Mouse (Mus musculus) forebrain, embryonic 13.5 days (tissue): ENCODE results near the gene Hps4. TPM values are rescaled to one million over a fixed set of nuclear protein-coding genes. Genes with fewer than 3 reads are reported as not detected.

Source experiments
- ATAC-seq: fragments of 200-750 bp; cut with Nextera tagmentation; 2 replicates; pipeline ENCODE4 v1.8.0; 2017
- H3K27ac ChIP-seq: fragments of 300-500 bp; sonication (generic); 2 replicates; pipeline ENCODE4 v1.5.1; 2015; ENCODE audit warnings: inconsistent platforms, mild to moderate bottlenecking, moderate library complexity
- H3K27me3 ChIP-seq: fragments of 300-500 bp; sonication (generic); 2 replicates; pipeline ENCODE4 v1.6.1; 2015; ENCODE audit warnings: mild to moderate bottlenecking, inconsistent platforms
- H3K36me3 ChIP-seq: fragments of 300-500 bp; sonication (generic); 2 replicates; pipeline ENCODE4 v1.6.1; 2015; ENCODE audit warnings: mild to moderate bottlenecking, inconsistent platforms; ENCODE audit not compliant: poor library complexity, severe bottlenecking
- H3K4me1 ChIP-seq: fragments of 300-500 bp; sonication (generic); 2 replicates; pipeline ENCODE4 v1.6.1; 2015; ENCODE audit warnings: inconsistent platforms
- H3K4me2 ChIP-seq: fragments of 300-500 bp; sonication (generic); 2 replicates; pipeline ENCODE4 v1.6.1; 2015; ENCODE audit warnings: inconsistent platforms, mild to moderate bottlenecking, moderate library complexity
- H3K4me3 ChIP-seq: fragments of 300-500 bp; sonication (generic); 2 replicates; pipeline ENCODE4 v1.5.1; 2015; ENCODE audit warnings: mild to moderate bottlenecking, inconsistent platforms
- H3K9ac ChIP-seq: fragments of 300-500 bp; sonication (generic); 2 replicates; pipeline ENCODE4 v1.6.1; 2015; ENCODE audit warnings: mild to moderate bottlenecking, inconsistent platforms
- H3K9me3 ChIP-seq: fragments of 300-500 bp; sonication (generic); replicated peaks from 2 replicates; pipeline ENCODE4 v1.6.1; 2016; ENCODE audit warnings: inconsistent platforms
- WGBS: fragments of 180-500 bp; shearing (Covaris S2); methylation state at CpG from one replicate; pipeline ENCODE4 v1.1.7; 2015; 5-methylcytosine and 5-hydroxymethylcytosine counted together
- polyA plus RNA-seq: library from polyadenylated mRNA; unstranded; fragments of >200 nt; fragmentation: Nextera tagmentation; extraction: Ambion mirVana; gene quantifications from 2 replicates; pipeline ENCODE4 v1.2.1, GENCODE M21; 2015

The Hps4 gene
- polyA plus RNA-seq, 1 experiment from 2014 or later = 28.9 TPM

DNA sequence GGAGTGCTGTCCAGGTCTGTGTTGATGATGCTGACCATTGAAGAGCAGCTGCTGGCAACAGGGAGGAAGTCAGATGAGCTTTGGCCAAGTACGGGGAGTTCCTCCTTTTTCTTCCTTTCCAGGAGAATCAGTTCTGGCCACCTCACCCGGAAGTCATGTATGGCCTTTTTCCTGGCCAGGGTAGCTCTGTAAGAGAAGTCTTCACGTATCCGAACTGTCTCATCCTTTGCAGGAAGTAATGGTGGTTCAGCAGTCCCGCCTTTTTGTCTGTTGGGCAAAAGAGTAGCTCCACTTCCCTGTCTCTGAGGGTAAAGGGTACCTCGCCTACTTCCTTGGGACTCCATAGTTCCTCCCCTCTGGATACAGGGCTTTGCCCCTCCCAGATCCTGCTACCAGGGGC, 12.6 kb downstream of the Hps4 start:
- Histone ChIP-seq H3K9ac (no peak overlapping the region), H3K36me3 (peaks cover 79% of the 10 kb centered on the region), H3K4me1 (no peaks in the 10 kb centered on the region), H3K27me3 (no peaks in the 10 kb centered on the region), H3K4me2 (no peak overlapping the region), H3K4me3 (no peak overlapping the region), H3K27ac (no peak overlapping the region), H3K9me3 (no peaks in the 10 kb centered on the region)
- 88% methylated on average over 6 of the region's 6 CpGs for WGBS
- ATAC-seq = no peak

DNA sequence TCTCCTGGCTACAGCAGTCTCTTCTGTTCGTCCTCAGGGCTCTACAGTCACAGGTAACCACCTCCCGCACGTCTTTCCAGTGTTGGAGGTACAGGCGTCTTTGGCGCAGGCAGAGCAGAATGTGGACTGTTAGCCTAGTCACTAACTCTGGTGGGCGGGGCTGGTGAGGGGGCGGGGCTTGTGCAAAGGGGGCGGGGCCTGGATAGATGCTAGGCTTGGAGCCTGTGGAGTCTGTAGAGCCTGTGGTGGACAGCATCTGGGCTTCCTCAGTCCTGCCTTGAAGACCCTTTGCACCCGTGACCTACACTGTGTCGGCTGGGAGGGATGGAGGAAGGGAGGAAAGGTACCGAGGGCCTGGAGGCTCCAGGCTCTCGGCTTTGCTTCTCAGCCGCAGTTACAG, 13.0 kb downstream of the Hps4 start, which contains the start of gene Gm6583:
Gene Gm6583 (minus strand): TSS at position 124 of the 400 bp plus-strand sequence.
- WGBS = 62% methylated on average over 13 of the region's 13 CpGs
- Histone ChIP-seq H3K4me3 (no peak within 1 kb of the TSS), H3K4me1 (no peaks in the 10 kb centered on the region), H3K27me3 (no peaks in the 10 kb centered on the region), H3K36me3 (peaks cover 75% of the 10 kb centered on the region), H3K27ac (no peak within 1 kb of the TSS), H3K9ac (no peak within 1 kb of the TSS), H3K4me2 (no peak within 1 kb of the TSS), H3K9me3 (no peaks in the 10 kb centered on the region)
- no peak for ATAC-seq

DNA sequence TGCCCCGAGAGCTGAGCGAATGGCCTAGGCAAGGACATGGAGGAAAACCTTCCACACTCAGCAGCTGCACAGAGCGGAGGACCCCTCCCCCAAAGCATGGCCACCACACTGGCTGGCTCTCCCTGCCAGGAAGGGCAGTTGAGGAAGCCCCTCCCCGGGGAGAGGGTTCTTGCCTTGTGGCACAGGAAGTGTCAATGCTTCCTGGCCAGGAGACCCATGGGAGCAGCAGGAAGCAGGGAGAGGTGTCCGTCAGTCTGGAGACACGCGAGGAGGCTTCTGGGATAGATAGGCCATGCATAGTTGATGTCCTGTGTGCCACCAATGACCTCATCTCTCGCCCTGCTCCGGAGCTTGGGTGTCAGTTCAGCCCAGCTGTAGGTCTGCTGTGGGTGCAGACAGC, 13.4 kb downstream of the Hps4 start:
- Histone ChIP-seq H3K27me3 (no peaks in the 10 kb centered on the region), H3K4me3 (no peak overlapping the region), H3K4me1 (no peaks in the 10 kb centered on the region), H3K9ac (no peak overlapping the region), H3K9me3 (no peaks in the 10 kb centered on the region), H3K27ac (no peak overlapping the region), H3K4me2 (no peak overlapping the region), H3K36me3 (peaks cover 71% of the 10 kb centered on the region)
- no peak for ATAC-seq
- WGBS = 93% methylated on average over 9 of the region's 9 CpGs

DNA sequence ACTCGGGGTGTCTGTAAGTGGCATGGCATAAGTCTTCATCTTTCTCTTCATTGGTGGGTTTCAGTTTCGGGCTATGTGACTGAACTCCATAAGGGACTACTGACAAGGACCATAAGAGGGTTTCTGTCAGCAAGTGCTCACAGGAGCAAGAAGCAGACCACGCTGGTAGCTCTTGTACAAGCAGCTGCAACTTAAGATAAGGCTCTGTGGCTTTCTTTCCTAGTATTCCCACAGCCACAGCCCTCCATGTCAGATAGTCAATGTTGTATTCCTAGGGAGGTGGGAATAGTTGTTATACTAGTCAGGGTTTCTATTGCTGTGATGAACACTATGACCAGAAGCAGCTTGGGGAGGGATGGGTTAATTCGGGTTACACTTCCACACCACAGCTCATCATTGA, 16.6 kb downstream of the Hps4 start:
- Histone ChIP-seq H3K4me1 (no peaks in the 10 kb centered on the region), H3K27me3 (no peaks in the 10 kb centered on the region), H3K36me3 (peaks cover 67% of the 10 kb centered on the region), H3K27ac (no peak overlapping the region), H3K9me3 (no peaks in the 10 kb centered on the region), H3K4me3 (no peak overlapping the region), H3K4me2 (no peak overlapping the region), H3K9ac (no peak overlapping the region)
- WGBS = 97% methylated on average over 4 of the region's 4 CpGs
- no peak for ATAC-seq

DNA sequence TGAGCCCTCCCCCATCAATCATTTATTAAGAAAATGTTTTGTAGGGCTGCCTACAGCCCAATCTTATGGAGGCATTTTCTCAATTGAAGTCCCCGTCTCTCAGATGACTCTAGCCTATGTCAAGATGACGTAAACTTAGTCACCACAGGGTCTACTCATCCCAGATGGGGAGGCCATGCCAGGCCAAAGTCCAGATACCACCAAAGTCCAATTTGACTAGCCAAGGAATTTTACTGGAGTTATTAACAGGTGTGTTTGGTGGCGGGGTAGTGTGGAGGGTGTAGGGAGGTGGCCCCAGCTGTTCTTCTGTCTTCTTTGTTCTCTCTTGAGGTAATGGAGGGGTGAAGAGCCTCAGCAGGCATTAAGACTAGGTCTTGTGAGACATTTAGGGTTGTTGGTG, 17.2 kb downstream of the Hps4 start:
- no peak overlapping the region for H3K4me2 ChIP-seq
- no peak overlapping the region for H3K4me3 ChIP-seq
- peaks cover 67% of the 10 kb centered on the region for H3K36me3 ChIP-seq
- no peak for ATAC-seq
- no peaks in the 10 kb centered on the region for H3K4me1 ChIP-seq
- no peaks in the 10 kb centered on the region for H3K9me3 ChIP-seq
- no peak overlapping the region for H3K9ac ChIP-seq
- 95% methylated on average over 3 of the region's 3 CpGs for WGBS
- H3K27me3 ChIP-seq = no peaks in the 10 kb centered on the region
- no peak overlapping the region for H3K27ac ChIP-seq

DNA sequence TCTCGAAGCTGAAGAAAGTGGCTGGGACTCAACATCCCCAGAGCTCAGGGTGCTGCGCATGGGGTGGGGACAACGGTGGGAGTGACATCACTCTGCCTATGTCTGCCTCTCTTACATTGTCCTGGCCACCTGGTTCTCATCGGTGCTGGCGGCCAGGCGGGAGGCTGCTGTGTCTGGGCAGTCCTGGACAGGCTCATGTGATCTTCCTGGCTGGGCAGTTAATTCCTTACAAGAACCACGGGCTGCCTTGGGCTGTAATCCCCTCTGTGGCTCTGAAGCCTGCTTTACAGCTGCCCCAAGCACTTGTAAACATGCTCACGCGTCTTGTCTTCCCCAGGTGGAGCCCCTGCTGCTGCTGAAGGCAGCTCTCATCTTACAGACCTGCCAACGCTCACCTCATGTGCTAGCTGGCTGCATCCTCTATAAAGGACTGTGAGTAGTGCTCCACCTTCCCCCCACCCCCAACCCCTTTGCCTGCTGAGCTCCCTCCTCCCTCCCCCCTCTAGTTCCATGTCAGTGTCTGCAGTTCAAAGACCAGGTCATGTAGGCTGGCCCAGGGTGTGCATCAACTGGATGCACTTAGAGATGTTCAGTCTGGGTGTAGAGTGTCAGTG, 21.4 kb downstream of the Hps4 start:
- 70% methylated on average over 10 of the region's 10 CpGs for WGBS

DNA sequence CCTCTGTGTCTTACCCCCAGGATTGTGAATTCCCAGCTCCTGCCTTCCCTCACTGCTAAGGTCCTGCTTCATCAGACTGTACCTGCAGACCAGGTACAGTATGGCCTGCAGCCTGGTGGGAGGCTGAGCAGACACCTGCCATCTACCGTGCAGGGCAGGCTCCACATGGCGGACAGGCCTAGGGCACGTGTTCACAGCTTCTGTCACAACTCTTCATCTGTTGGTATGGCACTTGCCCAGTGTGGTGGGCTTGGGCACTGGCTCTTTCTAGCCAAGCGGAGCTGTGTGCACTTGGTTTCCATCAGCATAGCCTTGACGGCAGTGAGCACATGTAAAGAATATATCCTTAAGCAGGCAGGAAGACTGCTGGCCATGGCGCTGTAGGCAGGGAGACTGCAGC, 24.0 kb downstream of the Hps4 start:
- Histone ChIP-seq H3K9ac (no peak overlapping the region), H3K27me3 (no peaks in the 10 kb centered on the region), H3K4me1 (peaks cover 27% of the 10 kb centered on the region), H3K4me3 (no peak overlapping the region), H3K4me2 (no peak overlapping the region), H3K36me3 (peaks cover 86% of the 10 kb centered on the region), H3K9me3 (no peaks in the 10 kb centered on the region), H3K27ac (no peak overlapping the region)
- no peak for ATAC-seq
- 95% methylated on average over 6 of the region's 6 CpGs for WGBS

More for the DNA sequence above, 21.4 kb downstream of the Hps4 start:
- peaks cover 70% of the 10 kb centered on the region for H3K36me3 ChIP-seq
- H3K4me1 ChIP-seq = peaks cover 1% of the 10 kb centered on the region
- no peaks in the 10 kb centered on the region for H3K27me3 ChIP-seq
- no peak overlapping the region for H3K4me2 ChIP-seq
- no peak overlapping the region for H3K27ac ChIP-seq
- no peak for ATAC-seq
- no peaks in the 10 kb centered on the region for H3K9me3 ChIP-seq
- no peak overlapping the region for H3K9ac ChIP-seq
- H3K4me3 ChIP-seq = no peak overlapping the region

DNA sequence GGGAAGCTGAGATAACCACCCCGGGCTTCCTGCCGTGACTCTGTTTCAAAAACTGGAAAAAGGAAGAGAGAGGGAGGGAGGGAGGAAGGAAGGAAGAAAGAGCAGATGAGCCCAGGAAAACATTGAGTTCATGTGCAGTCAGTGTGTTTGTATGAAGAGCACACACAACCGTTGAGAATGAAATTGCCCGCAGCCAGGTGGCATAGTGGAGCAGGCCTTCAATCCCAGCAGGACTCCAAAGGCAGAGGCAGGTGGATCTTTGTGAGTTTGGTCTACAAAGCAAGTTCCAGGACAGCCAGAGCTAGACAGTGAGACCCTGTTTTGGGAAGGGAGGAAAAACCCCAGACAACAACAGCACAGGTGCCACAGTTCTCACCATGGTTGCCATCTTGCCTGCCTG, 24.5 kb downstream of the Hps4 start:
- no peaks in the 10 kb centered on the region for H3K27me3 ChIP-seq
- H3K36me3 ChIP-seq = peaks cover 81% of the 10 kb centered on the region
- H3K4me1 ChIP-seq = peaks cover 32% of the 10 kb centered on the region
- no peak overlapping the region for H3K4me3 ChIP-seq
- H3K9me3 ChIP-seq = no peaks in the 10 kb centered on the region
- H3K4me2 ChIP-seq = no peak overlapping the region
- 89% methylated on average over 4 of the region's 4 CpGs for WGBS
- ATAC-seq = no peak
- no peak overlapping the region for H3K9ac ChIP-seq
- no peak overlapping the region for H3K27ac ChIP-seq

DNA sequence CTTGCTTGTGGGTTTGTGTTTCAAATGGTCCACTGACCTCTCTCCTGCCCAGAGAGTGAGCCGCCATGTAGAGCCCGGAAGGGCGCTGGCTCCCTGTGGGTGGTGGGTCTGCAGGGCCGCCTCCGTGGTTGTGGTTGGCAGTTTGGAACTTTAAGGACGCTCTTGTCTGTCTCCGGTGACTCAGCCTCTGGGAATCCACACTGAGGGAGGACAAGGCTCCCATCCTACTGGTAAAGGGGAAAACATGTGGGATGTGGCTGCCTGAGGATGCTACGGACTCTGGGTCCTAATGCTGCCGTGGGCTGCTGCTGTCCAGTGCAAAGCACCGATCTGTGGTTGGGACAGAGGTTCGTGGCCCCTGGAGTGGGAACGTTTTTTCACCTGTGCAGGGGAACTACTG, 25.0 kb downstream of the Hps4 start:
- Histone ChIP-seq H3K4me2 (no peak overlapping the region), H3K4me1 (peaks cover 38% of the 10 kb centered on the region), H3K9me3 (no peaks in the 10 kb centered on the region), H3K36me3 (peaks cover 78% of the 10 kb centered on the region), H3K4me3 (no peak overlapping the region), H3K27ac (no peak overlapping the region), H3K9ac (peak overlapping the region; percentile 23; the same call in 1 of the 2 replicates), H3K27me3 (no peaks in the 10 kb centered on the region)
- no peak for ATAC-seq
- WGBS = 93% methylated on average over 12 of the region's 12 CpGs

DNA sequence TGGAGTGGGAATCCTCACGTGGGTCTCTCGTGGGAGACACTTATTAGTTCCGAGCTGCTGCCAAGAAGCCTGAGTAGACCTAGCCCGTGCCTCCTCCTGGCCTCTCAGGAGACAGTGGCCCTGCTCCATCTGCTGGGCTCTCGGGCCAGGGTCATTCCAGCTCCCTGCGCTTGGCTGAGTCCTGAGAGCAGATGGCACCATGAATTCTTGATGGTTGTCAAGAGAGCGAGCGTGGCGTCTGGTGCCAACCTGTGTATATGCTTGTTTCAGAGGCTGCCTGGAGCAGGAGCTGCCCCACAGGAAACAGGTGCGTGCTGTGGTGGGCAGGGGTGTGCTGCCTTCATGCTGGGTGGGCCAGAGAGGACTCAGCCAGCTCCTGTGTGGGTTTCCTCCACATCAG, 25.8 kb downstream of the Hps4 start:
- Histone ChIP-seq H3K36me3 (peaks cover 76% of the 10 kb centered on the region), H3K27ac (no peak overlapping the region), H3K9ac (no peak overlapping the region), H3K4me1 (peaks cover 42% of the 10 kb centered on the region), H3K27me3 (no peaks in the 10 kb centered on the region), H3K4me2 (no peak overlapping the region), H3K9me3 (no peaks in the 10 kb centered on the region), H3K4me3 (no peak overlapping the region)
- 90% methylated on average over 10 of the region's 10 CpGs for WGBS
- ATAC-seq = no peak

DNA sequence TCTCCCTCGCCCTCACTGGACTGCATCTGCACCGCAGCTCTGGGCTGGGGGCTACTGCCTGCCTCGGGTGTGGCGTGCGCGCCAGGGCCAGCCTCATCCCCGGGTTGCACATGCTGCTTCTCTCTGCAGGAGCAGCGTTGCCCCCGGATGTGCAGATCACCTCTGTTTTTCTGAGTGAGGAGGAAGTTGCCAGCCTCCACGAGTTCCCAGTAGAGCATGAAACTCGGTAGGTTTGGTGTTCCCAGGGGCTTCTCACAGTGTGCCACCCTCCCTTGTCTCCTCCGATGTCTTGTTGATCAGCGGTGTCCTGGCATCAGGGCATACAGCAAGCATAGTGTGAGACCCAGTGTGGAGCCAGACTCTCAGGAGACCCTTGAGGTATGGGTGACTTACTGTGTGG, 26.4 kb downstream of the Hps4 start:
- peaks cover 76% of the 10 kb centered on the region for H3K36me3 ChIP-seq
- peaks cover 42% of the 10 kb centered on the region for H3K4me1 ChIP-seq
- H3K27me3 ChIP-seq = no peaks in the 10 kb centered on the region
- 90% methylated on average over 13 of the region's 13 CpGs for WGBS
- no peak for ATAC-seq
- no peak overlapping the region for H3K4me2 ChIP-seq
- H3K27ac ChIP-seq = 0 out of 2 replicates have a peak overlapping the region, but pooled peaks have one; percentile 93
- no peak overlapping the region for H3K4me3 ChIP-seq
- no peak overlapping the region for H3K9ac ChIP-seq
- no peaks in the 10 kb centered on the region for H3K9me3 ChIP-seq

DNA sequence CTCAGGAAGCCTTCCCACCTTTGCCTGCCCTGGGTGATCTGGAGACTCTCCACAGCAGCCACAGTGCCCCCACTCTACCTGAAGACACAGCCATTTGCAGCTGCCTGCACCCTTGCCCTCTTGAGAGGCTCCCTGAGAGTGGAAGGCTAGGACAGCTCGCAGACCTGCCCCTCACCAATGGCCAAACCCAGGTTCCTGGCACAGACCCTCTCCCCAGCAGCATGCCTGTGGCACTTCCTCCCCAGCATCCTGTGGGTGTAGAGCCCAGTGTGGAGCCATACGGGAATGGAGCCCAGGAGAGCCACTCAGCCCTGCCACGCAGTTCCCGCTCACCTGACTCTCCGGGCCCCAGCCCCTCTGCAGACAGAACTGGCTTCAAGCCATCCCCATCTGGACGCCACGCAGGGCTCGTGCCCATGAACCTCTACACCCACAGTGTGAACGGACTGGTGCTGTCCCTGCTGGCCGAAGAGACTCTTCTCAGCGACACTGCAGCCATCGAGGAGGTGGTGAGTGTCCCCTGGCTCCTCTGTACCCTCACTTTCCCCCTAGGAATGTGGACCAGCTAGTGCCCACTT, 27.4 kb downstream of the Hps4 start:
- H3K9ac ChIP-seq = 0 out of 2 replicates have a peak overlapping the region, but pooled peaks have one; percentile 37
- H3K36me3 ChIP-seq = peaks cover 76% of the 10 kb centered on the region
- 89% methylated on average over 12 of the region's 12 CpGs for WGBS

DNA sequence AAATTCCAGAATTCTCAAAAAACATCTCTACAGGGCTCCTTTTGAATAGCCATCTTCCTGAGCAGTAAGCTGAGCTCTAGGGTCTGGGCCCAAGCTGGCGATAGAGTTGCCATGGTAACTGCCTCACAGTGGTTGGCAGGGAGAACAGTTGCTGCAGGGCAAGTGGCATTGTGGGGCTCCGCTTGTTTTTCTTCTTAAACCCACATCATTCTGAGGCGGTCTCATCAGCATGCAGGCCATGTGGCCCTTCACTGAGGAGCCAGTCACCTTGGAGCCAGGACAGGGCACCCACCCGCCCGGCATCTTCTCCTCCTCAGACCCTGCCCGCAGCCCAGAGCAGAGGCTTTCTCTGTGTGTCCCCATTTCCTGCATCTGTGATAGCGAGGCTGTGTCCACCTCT, 29.1 kb downstream of the Hps4 start:
- Histone ChIP-seq H3K36me3 (peaks cover 72% of the 10 kb centered on the region), H3K4me2 (peak overlapping the region; percentile 47), H3K9ac (peak overlapping the region; percentile 62), H3K4me1 (peaks cover 42% of the 10 kb centered on the region), H3K27ac (peak overlapping the region; percentile 93), H3K27me3 (no peaks in the 10 kb centered on the region), H3K9me3 (no peaks in the 10 kb centered on the region), H3K4me3 (0 out of 2 replicates have a peak overlapping the region, but pooled peaks have one; percentile 6)
- ATAC-seq = peak; percentile 92
- WGBS = 2% methylated on average over 7 of the region's 7 CpGs

More for the DNA sequence above, 27.4 kb downstream of the Hps4 start:
- Histone ChIP-seq H3K27me3 (no peaks in the 10 kb centered on the region), H3K4me1 (peaks cover 42% of the 10 kb centered on the region), H3K27ac (peak overlapping the region; percentile 93), H3K4me2 (no peak overlapping the region), H3K4me3 (no peak overlapping the region), H3K9me3 (no peaks in the 10 kb centered on the region)
- ATAC-seq = no peak
